Mouse (Mus musculus) forebrain, embryonic 15.5 days (tissue): ENCODE data around the gene Cped1. TPM values are rescaled to one million over a fixed set of nuclear protein-coding genes. Genes with fewer than 3 reads are reported as not detected.

Experiments
- ATAC-seq: fragments of 200-750 bp; cut with Nextera tagmentation; replicated peaks from 2 replicates; pipeline ENCODE4 v1.8.0; 2017; ENCODE audit warnings: mild to moderate bottlenecking, moderate TSS enrichment, moderate library complexity
- H3K27ac ChIP-seq: fragments of 300-500 bp; sonication (generic); replicated peaks from 2 replicates; pipeline ENCODE4 v1.5.1; 2015; ENCODE audit warnings: mild to moderate bottlenecking, inconsistent platforms
- H3K27me3 ChIP-seq: fragments of 300-500 bp; sonication (generic); 2 replicates; pipeline ENCODE4 v1.6.1; 2015; ENCODE audit warnings: inconsistent platforms
- H3K36me3 ChIP-seq: fragments of 300-500 bp; sonication (generic); 2 replicates; pipeline ENCODE4 v1.6.1; 2015; ENCODE audit warnings: mild to moderate bottlenecking, inconsistent platforms
- H3K4me1 ChIP-seq: fragments of 300-500 bp; sonication (generic); 2 replicates; pipeline ENCODE4 v1.6.1; 2015; ENCODE audit warnings: inconsistent platforms
- H3K4me2 ChIP-seq: fragments of 300-500 bp; sonication (generic); replicated peaks from 2 replicates; pipeline ENCODE4 v1.6.1; 2015; ENCODE audit warnings: mild to moderate bottlenecking, inconsistent platforms
- H3K4me3 ChIP-seq: fragments of 300-500 bp; sonication (generic); 2 replicates; pipeline ENCODE4 v1.5.1; 2015; ENCODE audit warnings: mild to moderate bottlenecking, inconsistent platforms
- H3K9ac ChIP-seq: fragments of 300-500 bp; sonication (generic); replicated peaks from 2 replicates; pipeline ENCODE4 v1.6.1; 2015; ENCODE audit warnings: mild to moderate bottlenecking, inconsistent platforms
- H3K9me3 ChIP-seq: fragments of 300-500 bp; sonication (generic); 2 replicates; pipeline ENCODE4 v1.6.1; 2016; ENCODE audit warnings: inconsistent platforms
- WGBS: fragments of 180-500 bp; shearing (Covaris S2); methylation state at CpG from one replicate; pipeline ENCODE4 v1.1.7; 2015; ENCODE audit warnings: mixed read lengths; 5-methylcytosine and 5-hydroxymethylcytosine counted together
- polyA plus RNA-seq: library from polyadenylated mRNA; unstranded; fragments of >200 nt; fragmentation: Nextera tagmentation; extraction: Ambion mirVana; gene quantifications from 2 replicates; pipeline ENCODE4 v1.2.1, GENCODE M21; 2015

Gene Cped1
- polyA plus RNA-seq, 1 experiment from 2014 or later, result 3.0 TPM

DNA sequence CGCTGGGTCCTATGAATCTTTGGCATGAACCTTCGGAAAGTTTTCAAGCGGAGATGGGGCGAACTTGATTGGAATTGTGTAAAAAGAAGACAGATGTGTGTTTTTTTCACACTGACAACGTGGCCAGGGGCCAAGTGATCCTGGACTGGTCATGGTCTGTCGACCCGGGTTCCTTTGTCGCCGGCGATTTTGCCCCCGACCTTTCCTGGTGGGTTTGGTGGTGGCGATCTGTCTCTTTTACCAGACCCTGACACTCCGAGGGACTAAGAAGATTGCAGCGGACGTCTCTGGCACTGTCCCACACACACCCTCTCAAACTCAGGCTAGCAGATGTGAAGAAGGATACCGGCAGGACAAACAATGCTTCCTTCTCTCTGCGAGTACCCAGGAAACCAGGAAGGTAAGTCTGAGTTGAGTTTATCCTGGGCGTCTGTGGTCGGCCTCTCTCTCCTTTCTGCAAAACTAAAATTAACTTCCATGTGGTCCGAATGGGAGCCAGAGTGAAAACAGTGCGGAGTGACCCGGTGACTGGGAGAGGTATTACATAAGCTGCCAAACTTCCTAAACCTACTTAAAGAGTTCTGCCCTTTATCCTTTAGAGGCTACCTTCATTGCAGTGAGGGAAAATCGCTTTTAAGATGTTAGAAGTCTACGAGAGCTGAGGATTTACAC is 1.1 kb downstream of the Cped1 start:
- H3K36me3 ChIP-seq, result no peaks in the 10 kb centered on the region
- no peak overlapping the region for H3K27ac ChIP-seq
- peak overlapping the region; percentile 40 for H3K4me3 ChIP-seq
- no peak overlapping the region for H3K9ac ChIP-seq
- 11% methylated on average over 24 of the region's 24 CpGs for whole genome bisulfite sequencing
- H3K27me3 ChIP-seq, result peaks cover 13% of the 10 kb centered on the region; the same call in 1 of the 2 replicates
- H3K4me2 ChIP-seq, result peak overlapping the region; percentile 79
- no peak for ATAC-seq
- H3K9me3 ChIP-seq, result no peaks in the 10 kb centered on the region
- H3K4me1 ChIP-seq, result peaks cover 19% of the 10 kb centered on the region

DNA sequence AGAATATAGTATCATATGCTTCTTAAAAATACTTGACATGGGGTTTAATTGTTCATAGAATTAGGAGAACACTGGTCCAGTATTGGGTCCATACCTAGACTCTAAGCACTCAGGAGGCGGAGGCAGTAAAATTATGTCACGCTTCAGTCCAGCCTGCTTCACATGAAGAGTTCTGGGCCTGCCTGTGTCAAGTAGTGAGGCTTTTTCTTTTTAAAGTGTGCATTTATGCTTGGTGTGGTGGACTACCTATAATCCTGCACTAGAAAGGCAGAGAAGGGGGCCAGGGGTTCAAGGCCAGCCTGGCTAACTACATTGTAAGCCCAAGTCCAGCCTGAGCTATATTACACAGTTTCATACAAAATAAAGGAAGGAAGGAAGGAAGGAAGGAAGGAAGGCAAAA is 1.8 kb downstream of the Cped1 start:
- 90% methylated on average over 2 of the region's 2 CpGs for WGBS
- H3K4me2 ChIP-seq, result no peak overlapping the region
- H3K9ac ChIP-seq, result no peak overlapping the region

DNA sequence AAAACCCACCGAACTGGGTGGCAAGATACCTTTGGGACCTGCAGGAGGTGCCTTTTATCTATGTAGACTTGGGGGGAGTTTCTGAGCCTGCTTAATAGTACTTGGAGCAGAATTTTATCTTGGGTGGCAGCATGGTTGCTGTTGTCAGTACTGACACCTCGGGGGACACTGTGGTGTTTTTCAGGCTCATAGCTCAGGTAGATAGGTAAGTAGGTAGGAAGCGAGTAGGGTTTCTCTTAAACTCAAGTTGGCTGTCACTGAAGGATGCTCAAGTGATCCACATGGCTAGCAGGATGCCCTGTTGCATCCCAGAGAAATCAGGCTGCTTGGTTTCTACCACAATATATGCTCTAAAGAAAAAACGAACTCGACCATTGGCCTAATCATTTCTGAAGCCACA is 2.6 kb downstream of the Cped1 start:
- Histone ChIP-seq H3K4me1 (peaks cover 19% of the 10 kb centered on the region), H3K4me2 (no peak overlapping the region), H3K27me3 (peaks cover 13% of the 10 kb centered on the region; the same call in 1 of the 2 replicates), H3K9ac (no peak overlapping the region), H3K27ac (no peak overlapping the region), H3K4me3 (no peak overlapping the region), H3K36me3 (no peaks in the 10 kb centered on the region), H3K9me3 (no peaks in the 10 kb centered on the region)
- ATAC-seq, result no peak
- WGBS, result 90% methylated on average over 5 of the region's 5 CpGs

More for the DNA sequence above, 1.8 kb downstream of the Cped1 start:
- H3K9me3 ChIP-seq, result no peaks in the 10 kb centered on the region
- H3K27ac ChIP-seq, result no peak overlapping the region
- no peak for ATAC-seq
- H3K36me3 ChIP-seq, result no peaks in the 10 kb centered on the region
- peaks cover 19% of the 10 kb centered on the region for H3K4me1 ChIP-seq
- H3K4me3 ChIP-seq, result no peak overlapping the region
- H3K27me3 ChIP-seq, result peaks cover 13% of the 10 kb centered on the region; the same call in 1 of the 2 replicates

DNA sequence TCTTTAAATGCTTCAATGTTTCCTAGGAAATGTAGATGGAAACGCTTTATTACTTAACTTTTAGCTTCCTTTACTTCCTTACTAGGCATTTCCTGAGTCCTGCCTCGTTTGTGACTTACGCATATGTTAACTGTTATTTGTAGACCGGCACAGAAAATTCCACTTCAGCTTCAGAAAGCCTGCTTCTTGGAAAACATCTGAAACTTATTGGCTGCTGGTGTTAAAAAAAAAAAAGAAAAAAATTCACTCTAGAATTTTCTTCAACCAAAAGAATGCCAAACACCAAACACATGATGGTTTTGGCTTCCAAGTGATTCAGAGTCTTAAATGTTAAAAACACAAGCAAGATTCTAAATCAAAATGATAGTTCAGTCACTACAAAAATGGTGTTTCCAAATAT is 3.4 kb downstream of the Cped1 start:
- no peak overlapping the region for H3K4me2 ChIP-seq
- no peaks in the 10 kb centered on the region for H3K9me3 ChIP-seq
- no peaks in the 10 kb centered on the region for H3K36me3 ChIP-seq
- no peak overlapping the region for H3K4me3 ChIP-seq
- H3K27me3 ChIP-seq, result peaks cover 13% of the 10 kb centered on the region; the same call in 1 of the 2 replicates
- peaks cover 19% of the 10 kb centered on the region for H3K4me1 ChIP-seq
- no peak overlapping the region for H3K9ac ChIP-seq
- no peak for ATAC-seq
- 86% methylated on average over 4 of the region's 4 CpGs for WGBS
- H3K27ac ChIP-seq, result no peak overlapping the region

DNA sequence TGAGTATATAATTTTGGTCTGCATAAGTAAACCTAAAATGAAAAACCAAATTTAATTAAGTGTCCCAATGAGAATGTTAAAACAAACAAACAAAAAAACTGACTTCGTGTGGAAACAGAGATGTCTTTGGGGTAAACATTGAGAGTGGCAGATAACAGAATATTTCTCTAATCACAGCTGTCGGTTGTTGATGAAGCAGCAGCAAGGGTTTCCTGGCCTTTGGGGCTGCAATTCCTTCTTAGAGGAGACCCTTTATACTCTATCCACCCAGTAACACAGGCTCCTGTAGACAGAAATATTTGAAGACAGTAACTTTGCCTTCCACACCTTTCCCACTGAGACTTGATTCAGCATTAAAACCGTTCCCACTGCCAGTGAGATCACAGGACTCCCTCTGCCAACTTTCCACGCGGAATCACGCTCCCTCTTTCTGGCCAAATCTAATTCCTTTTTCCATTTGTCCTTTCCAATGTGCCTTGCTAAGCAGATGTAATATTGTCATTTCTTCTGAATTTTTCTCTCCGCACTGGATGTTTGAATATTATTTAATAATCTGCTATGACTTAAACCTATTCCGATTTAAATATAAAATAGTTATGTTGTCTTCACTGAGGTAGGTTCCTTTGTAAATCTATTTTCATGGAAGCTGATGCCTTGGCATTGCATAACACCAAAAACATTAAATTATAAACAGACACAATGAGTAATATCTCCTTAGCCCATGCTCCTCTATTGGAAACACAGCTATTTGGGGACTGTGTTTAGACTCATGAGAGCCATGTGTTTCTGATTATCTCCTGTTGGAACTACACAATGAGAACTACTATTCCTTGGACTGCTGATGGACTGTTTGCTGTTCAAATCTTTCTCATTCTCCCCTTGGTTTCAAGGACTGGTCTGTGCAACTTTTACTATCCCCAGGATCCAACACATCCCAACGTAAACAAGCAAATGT is 4.7 kb downstream of the Cped1 start:
- H3K4me3 ChIP-seq, result no peak overlapping the region
- no peaks in the 10 kb centered on the region for H3K9me3 ChIP-seq
- no peak overlapping the region for H3K9ac ChIP-seq
- WGBS, result 78% methylated on average over 9 of the region's 9 CpGs
- no peaks in the 10 kb centered on the region for H3K36me3 ChIP-seq
- H3K4me2 ChIP-seq, result no peak overlapping the region
- peaks cover 10% of the 10 kb centered on the region; the same call in 1 of the 2 replicates for H3K27me3 ChIP-seq
- H3K4me1 ChIP-seq, result peaks cover 14% of the 10 kb centered on the region
- no peak overlapping the region for H3K27ac ChIP-seq
- no peak for ATAC-seq

DNA sequence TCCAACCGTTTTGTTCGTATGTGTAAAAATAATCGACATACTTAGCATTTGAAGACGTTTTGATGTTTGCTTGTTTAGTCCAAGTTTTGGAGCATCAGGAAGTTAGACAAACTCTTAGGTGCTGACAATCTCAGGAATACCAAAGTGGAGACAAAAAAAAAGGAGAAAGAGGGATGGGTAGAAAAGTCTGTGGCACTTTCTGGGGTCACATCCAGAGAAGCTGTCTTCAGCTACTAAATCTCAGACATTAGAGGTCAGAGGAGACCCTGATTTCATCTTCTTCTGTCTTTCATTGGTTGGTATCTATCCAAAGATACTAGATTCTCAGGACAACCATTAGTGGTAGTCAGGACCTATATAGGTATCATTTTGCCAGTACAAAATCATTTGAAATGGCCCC is 5.4 kb downstream of the Cped1 start:
- no peak overlapping the region for H3K9ac ChIP-seq
- peaks cover 7% of the 10 kb centered on the region for H3K4me1 ChIP-seq
- peaks cover 9% of the 10 kb centered on the region; the same call in 1 of the 2 replicates for H3K27me3 ChIP-seq
- no peak overlapping the region for H3K27ac ChIP-seq
- no peaks in the 10 kb centered on the region for H3K36me3 ChIP-seq
- no peaks in the 10 kb centered on the region for H3K9me3 ChIP-seq
- no peak for ATAC-seq
- H3K4me2 ChIP-seq, result no peak overlapping the region
- H3K4me3 ChIP-seq, result no peak overlapping the region
- 89% methylated on average over 4 of the region's 4 CpGs for WGBS

DNA sequence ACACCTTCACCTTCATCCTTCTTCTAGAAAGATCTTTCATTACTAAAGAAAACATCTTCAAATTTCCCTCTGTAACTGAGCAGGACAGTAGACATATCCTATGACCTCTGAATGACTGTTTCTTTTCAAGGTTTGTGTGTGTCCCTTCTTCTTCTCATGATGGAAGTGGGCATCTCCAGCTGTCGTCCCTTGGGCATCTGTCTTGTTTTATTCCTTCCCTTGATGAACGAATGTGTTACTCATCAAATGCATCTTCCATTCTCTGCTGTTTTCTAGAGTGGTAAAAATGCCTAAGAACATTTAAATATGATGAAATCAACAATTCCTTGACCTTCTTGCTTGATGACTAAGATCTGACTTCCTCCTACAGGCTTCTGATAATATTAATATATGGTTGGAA is 7.4 kb downstream of the Cped1 start:
- Histone ChIP-seq H3K4me2 (no peak overlapping the region), H3K9ac (no peak overlapping the region), H3K4me1 (no peaks in the 10 kb centered on the region), H3K36me3 (no peaks in the 10 kb centered on the region), H3K4me3 (no peak overlapping the region), H3K9me3 (no peaks in the 10 kb centered on the region), H3K27ac (no peak overlapping the region), H3K27me3 (no peaks in the 10 kb centered on the region)
- 91% methylated on average over 2 of the region's 2 CpGs for WGBS
- no peak for ATAC-seq

DNA sequence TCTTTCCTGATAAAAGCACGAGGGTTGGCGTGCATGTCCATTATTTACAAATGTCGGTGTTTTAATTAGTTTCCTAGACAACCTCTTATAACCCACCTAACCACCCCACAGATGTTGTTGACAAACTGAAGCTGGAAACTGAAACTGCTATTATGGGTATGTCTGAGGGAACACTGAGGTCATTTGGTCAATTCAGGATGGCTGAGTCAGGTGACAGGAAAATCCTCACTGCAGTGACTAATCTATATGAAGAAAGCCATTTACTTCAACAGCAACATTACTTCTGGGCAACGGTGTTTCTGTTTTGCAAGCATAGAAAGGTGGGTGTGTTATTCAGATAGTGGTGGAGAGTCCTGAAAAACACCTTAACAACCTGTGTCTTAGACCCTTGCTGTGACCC is 12.4 kb downstream of the Cped1 start:
- H3K27me3 ChIP-seq, result no peaks in the 10 kb centered on the region
- no peaks in the 10 kb centered on the region for H3K4me1 ChIP-seq
- no peak overlapping the region for H3K9ac ChIP-seq
- no peak overlapping the region for H3K4me2 ChIP-seq
- no peaks in the 10 kb centered on the region for H3K9me3 ChIP-seq
- H3K36me3 ChIP-seq, result no peaks in the 10 kb centered on the region
- no peak for ATAC-seq
- WGBS, result 66% methylated on average over 4 of the region's 4 CpGs
- no peak overlapping the region for H3K27ac ChIP-seq
- no peak overlapping the region for H3K4me3 ChIP-seq

DNA sequence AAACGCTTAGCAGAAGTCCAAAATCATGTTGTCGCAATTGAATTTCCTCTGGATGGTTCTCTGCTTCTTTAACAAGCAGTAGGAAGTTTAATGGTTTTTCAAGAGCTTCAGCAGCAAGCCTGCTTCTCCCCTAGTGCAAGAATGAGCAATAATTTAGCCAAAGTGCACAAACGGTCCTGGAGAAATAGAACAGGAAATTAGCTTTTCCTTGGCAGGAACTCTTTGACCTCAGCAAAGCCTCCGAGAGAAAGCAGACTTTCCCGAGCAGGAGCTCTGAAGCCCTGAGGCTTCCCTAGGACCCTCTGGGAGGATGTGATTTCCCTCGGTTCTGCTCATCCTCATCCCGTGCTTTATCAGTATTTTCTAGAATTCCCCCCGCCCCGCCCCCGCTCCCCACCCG is 13.3 kb downstream of the Cped1 start:
- Histone ChIP-seq H3K4me3 (no peak overlapping the region), H3K27me3 (no peaks in the 10 kb centered on the region), H3K4me1 (no peaks in the 10 kb centered on the region), H3K9me3 (no peaks in the 10 kb centered on the region), H3K36me3 (no peaks in the 10 kb centered on the region), H3K27ac (no peak overlapping the region), H3K4me2 (no peak overlapping the region), H3K9ac (no peak overlapping the region)
- ATAC-seq, result no peak
- 57% methylated on average over 11 of the region's 11 CpGs for WGBS

DNA sequence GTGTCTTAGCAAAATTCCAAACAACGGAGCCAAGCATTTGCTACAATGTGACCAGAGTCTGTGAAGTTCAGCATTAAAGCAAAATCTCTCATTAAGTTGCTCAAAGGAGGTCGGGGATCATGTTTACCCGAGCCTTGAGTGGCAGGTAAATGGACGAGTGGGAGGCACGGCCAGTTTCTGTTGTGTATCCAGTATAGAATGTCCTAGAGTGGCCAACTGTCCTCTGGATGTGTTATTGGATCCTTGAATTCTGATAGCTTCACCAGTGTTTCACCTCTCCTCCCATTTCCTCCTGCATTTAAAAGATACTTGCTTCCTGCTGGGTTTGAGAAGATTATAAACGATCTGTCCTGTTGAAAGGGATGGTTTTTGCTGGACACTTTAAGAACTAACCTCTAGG is 14.4 kb downstream of the Cped1 start:
- no peak overlapping the region for H3K4me2 ChIP-seq
- H3K36me3 ChIP-seq, result no peaks in the 10 kb centered on the region
- WGBS, result 44% methylated on average over 6 of the region's 6 CpGs
- H3K4me3 ChIP-seq, result no peak overlapping the region
- H3K9ac ChIP-seq, result no peak overlapping the region
- no peaks in the 10 kb centered on the region for H3K9me3 ChIP-seq
- H3K4me1 ChIP-seq, result no peaks in the 10 kb centered on the region
- H3K27me3 ChIP-seq, result no peaks in the 10 kb centered on the region
- H3K27ac ChIP-seq, result no peak overlapping the region
- ATAC-seq, result no peak

DNA sequence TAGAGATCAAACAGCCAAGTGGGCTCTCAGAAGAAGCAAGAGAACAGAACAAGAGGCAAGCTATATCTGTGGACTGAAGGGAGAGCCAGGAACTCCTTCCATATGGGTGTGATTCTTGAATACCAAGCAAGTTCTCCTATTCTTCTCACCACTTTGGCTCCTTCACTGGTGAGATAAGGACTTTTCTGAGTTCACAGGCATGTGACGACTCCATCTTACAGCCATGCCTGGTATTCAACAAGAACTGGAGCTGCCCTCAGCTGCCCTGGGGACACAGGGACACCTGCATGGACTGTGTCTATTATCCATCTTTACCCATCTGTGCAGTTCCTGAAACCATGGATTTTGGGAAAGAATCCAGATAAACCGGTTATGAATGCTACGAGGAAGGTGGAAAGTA is 15.2 kb downstream of the Cped1 start:
- no peaks in the 10 kb centered on the region for H3K36me3 ChIP-seq
- no peak for ATAC-seq

DNA sequence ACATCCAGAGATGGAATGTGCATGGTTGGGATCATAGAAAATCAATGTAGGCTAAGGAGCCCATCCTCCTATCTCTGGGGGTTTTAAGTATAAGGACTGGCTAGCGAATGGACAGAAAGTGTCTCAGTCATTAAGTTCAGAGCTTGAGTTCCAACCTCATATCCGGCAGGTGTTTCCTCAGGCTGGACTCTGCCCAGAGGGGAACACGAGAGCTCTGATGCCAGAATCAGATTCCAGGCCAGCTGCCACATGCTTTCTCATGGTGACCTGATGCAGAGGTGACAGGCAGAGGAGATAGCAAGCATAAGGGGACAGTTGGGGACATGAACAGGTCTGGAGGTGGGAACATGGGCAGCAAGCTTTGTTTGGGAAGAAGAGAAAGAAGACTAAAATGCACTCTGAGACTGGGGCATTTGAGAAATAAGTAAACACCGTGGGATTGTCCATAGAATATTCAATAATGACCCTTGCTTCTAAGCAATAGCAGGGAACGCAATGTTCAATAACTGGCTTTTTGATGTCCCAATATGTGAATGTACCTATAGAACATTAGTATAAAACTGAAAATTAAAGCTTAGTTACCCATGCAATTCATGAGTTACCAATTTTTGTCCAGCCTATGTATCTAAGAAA is 15.7 kb downstream of the Cped1 start:
- Histone ChIP-seq H3K4me1 (no peaks in the 10 kb centered on the region), H3K9me3 (no peaks in the 10 kb centered on the region), H3K27me3 (no peaks in the 10 kb centered on the region), H3K36me3 (no peaks in the 10 kb centered on the region), H3K4me3 (no peak overlapping the region), H3K27ac (no peak overlapping the region), H3K4me2 (no peak overlapping the region), H3K9ac (no peak overlapping the region)
- 86% methylated on average over 5 of the region's 5 CpGs for WGBS
- ATAC-seq, result no peak

More for the DNA sequence above, 15.2 kb downstream of the Cped1 start:
- 90% methylated on average over 3 of the region's 3 CpGs for WGBS
- Histone ChIP-seq H3K27ac (no peak overlapping the region), H3K4me1 (no peaks in the 10 kb centered on the region), H3K9me3 (no peaks in the 10 kb centered on the region), H3K27me3 (no peaks in the 10 kb centered on the region), H3K9ac (no peak overlapping the region), H3K4me2 (no peak overlapping the region), H3K4me3 (no peak overlapping the region)
